In genomic region chr10:92516886-92517285, GRCm38 (mm10) we compare ENCODE assay signal across 18 mouse cellular contexts.
"Had no signal": no experiment of that assay in that cellular context is flagged by ENCODE, and none has a peak within 500 bp of the region (broad histone marks: within the 10 kb centered on the region; RNA-seq: fewer than 3 reads in every experiment).

No protein-coding gene starts in this region.

- H3K36me3 ChIP-seq: intestine, embryonic 15.5 days; kidney, embryonic 15.5 days; limb, embryonic 12.5 days; liver, embryonic 13.5 days; lung, embryonic 15.5 days; midbrain, embryonic 10.5 days; neural tube, embryonic 13.5 days had no signal

- H3K4me3 ChIP-seq: intestine, embryonic 15.5 days; kidney, embryonic 15.5 days; limb, embryonic 12.5 days; liver, embryonic 13.5 days; lung, embryonic 15.5 days; midbrain, embryonic 10.5 days; neural tube, embryonic 13.5 days had no signal

- H3K9ac ChIP-seq: intestine, embryonic 15.5 days; kidney, embryonic 15.5 days; limb, embryonic 12.5 days; liver, embryonic 13.5 days; liver, postnatal 0 days; lung, embryonic 15.5 days; neural tube, embryonic 13.5 days had no signal

- ATAC-seq: intestine, embryonic 15.5 days; liver, postnatal 0 days had no signal

- H3K9me3 ChIP-seq: intestine, embryonic 15.5 days; kidney, embryonic 15.5 days; limb, embryonic 12.5 days; lung, embryonic 15.5 days; neural tube, embryonic 13.5 days had no signal

- H3K27ac ChIP-seq: intestine, embryonic 15.5 days; kidney, embryonic 15.5 days; limb, embryonic 12.5 days; liver, embryonic 13.5 days; lung, embryonic 15.5 days; neural tube, embryonic 13.5 days; stomach, postnatal 0 days had no signal

- DNase-seq: kidney, adult 18-20 months; kidney, postnatal 14 days; layer of hippocampus, adult 9-11 months; layer of hippocampus, postnatal 36 days; liver; liver, embryonic 13.5 days; liver, postnatal 0 days; lung, postnatal 14 days; right cerebral cortex, adult 18-20 months; right cerebral cortex, postnatal 25 days; thymus, postnatal 4 days had no signal

- H3K4me1 ChIP-seq: intestine, embryonic 15.5 days; liver, embryonic 13.5 days; lung, embryonic 15.5 days had no signal

- H3K27me3 ChIP-seq: intestine, embryonic 15.5 days; kidney, embryonic 15.5 days; liver, embryonic 13.5 days; lung, embryonic 15.5 days; neural tube, embryonic 13.5 days had no signal

- H3K4me2 ChIP-seq: intestine, embryonic 15.5 days; kidney, embryonic 15.5 days; limb, embryonic 12.5 days; liver, embryonic 13.5 days; lung, embryonic 15.5 days; neural tube, embryonic 13.5 days had no signal
